Mouse (Mus musculus) liver, adult 2 months (tissue): ENCODE data around the gene Prkar2b.
A peak's percentile ranks its signal among the peaks of the same experiment; 100 is the strongest.

ENCODE experiments used
- CTCF ChIP-seq: fragments of 200-500 bp; IDR thresholded peaks from 2 replicates; pipeline ENCODE4 v1.5.1; 2011; ENCODE audit warnings: low read depth, low read length, control low read depth
- POLR2A ChIP-seq: fragments of 200-500 bp; IDR thresholded peaks from 2 replicates; pipeline ENCODE4 v1.6.1; 2011; ENCODE audit warnings: low read length, control low read depth; ENCODE audit not compliant: insufficient read depth; ENCODE audit errors: extremely low read depth

DNA sequence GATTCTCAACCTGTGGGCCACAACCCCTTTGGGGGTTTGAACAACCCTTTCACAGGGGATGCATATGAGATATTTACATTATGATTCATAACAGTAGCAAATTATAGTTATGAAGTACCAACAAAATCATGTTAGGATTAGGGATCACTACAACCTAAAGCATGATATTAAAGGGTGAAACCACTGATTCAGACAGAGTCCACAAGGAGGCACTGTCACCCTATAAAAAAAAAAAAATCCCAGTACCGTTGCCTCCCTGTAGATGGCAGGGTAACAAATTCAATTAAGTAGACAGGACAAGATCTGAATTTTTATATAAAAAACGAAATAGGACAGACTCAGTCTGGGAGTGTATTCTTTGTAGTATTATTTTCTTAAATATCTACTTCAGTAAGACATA is 93.6 kb downstream of the Prkar2b start:
- TF ChIP-seq CTCF (peak; percentile 40), POLR2A (no peak)
